Mouse (Mus musculus) right cerebral cortex, postnatal 14 days (tissue): ENCODE measurements around the gene Ipo11.
"Not testable (repeated sequence)": the region's sequence is repeated elsewhere in the genome, so short reads cannot be mapped to it uniquely, and the experiment has no call there.

Experiments used
- DNase-seq: peaks from one replicate; pipeline ENCODE4 v3.0.0; 2022

The Ipo11 gene

DNA sequence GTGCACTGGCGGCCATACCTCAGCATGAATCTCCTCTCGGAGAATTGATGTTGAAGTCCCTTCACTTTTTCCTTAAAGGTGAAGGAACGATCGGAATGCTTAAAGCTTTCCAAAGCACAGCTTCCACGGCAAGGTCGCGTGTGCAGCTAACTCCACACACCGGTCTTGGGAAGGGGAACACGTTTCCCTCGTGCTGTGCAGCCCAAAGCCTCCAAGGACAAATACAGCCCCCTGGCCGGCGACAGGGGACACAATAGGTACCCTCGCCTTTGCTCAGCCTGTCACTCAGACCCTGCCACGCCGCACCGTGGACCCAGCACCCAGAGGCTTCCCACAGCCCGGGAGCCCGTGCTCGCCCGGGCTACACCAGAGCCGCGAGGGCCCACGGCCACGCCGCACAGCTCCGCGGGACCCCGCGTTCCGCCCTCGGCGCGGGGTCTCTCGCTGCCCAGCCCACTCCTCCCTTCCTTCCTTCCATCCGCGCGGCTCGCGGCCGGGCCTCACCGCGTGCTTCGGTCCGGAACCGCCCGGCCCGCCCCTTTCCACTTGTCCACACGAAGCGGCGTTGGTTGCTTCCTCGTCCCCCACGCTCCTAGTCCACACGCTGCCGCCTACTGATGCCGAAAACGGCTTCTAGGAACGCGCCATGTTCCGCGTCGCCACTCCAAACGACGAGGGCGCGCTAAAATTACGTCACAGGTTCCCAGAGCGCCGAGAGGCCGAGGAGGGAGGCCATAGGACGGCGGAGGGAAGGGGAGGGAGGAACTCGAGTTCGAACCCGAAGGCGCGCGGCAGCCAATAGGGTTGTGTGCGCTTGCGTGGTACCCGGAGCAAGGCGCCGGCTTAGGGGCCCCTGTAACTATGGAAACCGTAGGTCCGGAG lies at the start of gene Ipo11:
TSS of gene Ipo11 (minus strand) at position 703 of the 882 bp plus-strand sequence.
- peak; percentile 95 for DNase-seq

DNA sequence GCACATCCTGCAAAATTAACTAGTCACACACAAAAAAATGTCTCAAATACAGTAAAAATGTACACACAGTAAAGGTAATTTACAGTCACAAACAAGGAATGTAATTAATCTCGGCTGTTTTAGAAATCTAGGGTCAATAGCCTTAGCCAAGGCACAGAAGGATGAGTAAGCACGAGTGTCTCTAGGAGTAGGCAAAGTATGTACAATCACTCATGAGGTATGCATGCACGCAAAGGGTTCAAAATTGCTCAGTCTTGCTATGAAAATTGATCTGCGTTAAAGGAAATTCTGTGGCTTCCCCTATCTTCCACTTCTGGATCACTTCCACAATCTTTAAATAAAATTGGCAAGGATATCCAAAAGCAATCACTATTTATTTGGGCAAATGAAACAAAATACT lies 24.7 kb upstream of the Ipo11 start:
- DNase-seq = no peak

- DNase-seq = no peak
These were observed 23.8 kb upstream of the Ipo11 start for GRCm38 (mm10) chr13:106960557-106960956.

DNA sequence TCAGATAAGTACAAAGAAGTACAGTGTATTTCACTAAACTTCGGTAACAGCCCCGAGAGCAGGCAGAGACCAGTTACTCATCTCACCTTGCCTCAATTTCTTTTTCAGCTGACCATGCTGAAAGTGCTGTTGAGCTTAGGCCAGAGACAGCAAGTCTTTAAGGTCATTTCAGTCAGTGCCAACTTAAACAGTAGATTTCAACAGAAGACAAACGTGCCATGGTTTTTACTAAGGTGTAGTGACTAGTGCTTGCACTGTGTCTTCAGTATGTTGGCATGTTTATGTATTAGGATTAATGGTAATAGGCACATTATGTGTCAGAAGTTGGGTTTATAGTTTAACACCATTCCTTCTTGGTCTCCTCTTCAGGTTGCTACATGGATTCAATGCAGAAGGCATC lies 21.5 kb upstream of the Ipo11 start:
- DNase-seq = no peak

- no peak for DNase-seq
These were observed 20.8 kb upstream of the Ipo11 start for GRCm38 (mm10) chr13:106957554-106957953.

DNA sequence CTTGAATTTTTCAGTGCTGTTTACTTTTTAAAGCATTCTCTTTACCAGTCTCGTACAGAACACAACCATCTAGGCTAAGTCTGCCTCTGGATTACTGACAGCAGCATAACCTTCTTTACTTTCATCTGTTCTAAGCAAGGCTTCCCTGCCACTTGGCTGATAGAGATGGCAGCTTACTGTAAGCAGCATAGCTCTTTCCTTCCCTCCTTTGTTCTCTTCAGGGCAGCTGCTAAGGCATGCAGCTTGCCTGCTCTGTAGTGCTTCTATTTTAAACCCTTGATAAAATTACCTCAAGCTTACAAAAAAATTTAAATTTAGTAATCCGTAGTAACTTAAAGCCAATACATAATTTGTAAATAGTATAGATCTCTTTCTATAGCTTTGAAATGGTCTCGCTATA lies 18.1 kb upstream of the Ipo11 start:
- DNase-seq = no peak

DNA sequence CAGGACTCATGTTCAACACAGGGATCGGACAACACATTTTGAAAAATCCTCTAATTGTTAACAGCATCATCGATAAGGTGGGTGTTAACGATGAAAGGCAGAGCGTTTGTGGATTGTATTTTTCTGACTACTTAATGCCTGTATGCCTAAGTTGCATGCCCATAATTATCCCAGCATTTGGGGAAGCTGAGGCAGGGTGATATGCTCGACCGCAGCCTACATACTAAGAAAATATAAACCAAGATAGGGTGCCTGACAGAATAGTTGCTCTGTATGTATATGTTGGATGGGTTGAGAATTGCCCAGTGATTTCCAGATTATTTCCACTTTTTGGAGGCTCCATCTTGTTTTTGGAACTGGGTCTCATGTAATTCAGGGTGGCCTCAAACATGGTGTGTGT lies 10.8 kb upstream of the Ipo11 start:
- no peak for DNase-seq

- peak; percentile 94 for DNase-seq
These were observed 10.1 kb upstream of the Ipo11 start, which contains the start of gene Dimt1 for GRCm38 (mm10) chr13:106946594-106947540. Gene Dimt1 (plus strand): TSS chr13:106947127.

DNA sequence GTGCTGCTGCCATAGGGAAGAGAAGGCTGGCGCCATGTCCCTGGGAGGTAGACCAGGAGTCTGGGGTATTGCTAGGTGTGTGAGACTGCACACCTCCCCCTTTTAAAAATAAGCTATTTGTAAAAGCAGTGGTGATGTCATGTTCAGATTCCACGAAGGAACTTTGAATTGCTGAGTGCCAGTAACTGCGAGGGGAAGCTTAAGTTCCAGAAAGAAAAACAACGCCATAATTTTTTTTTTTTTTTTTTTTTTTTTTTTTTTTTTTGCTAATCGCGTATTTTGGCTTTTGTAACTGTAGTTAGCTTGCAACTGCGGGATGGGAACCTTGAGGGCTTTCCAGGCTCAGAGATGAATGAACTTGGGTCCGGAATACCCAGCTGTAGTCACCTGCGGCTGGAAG lies 8.8 kb upstream of the Ipo11 start:
- DNase-seq = no peak

GRCm38 (mm10) chr13:106942721-106943120 lies 6.0 kb upstream of the Ipo11 start:
- no peak for DNase-seq

DNA sequence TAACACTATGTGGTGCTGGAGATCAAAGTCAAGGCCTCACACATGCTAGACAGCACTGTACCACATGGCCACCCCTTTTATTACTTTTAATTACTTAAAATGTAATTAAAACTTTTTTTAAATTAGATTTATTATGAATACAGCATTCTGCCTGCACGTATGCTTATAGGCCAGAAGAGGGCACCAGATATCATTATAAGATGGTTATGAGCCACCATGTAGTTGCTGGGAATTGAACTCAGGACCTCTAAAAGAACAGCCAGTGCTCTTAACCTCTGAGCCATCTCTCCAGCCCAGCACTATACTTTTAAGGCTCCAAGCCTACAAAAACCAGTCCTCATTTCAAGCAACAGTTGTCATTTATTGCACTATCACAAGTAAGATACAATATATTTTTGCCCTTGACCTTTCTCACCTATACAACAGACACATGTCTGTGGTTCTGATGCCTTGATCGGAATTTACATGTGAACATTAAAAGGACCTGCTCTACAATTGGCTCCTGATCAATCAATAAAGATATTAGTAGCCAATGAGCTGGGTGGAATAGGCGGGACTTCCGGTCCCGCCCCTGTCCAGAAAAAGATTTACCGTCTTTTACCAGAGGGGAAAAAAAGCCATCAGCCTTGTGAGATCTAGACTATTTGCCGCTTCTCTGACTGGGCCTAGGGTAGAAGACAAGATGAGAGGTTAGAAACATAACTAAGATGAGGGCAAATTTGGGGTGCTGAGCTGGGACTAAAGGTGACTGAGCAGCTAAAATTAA lies 4.6 kb upstream of the Ipo11 start:
- DNase-seq = no peak

DNA sequence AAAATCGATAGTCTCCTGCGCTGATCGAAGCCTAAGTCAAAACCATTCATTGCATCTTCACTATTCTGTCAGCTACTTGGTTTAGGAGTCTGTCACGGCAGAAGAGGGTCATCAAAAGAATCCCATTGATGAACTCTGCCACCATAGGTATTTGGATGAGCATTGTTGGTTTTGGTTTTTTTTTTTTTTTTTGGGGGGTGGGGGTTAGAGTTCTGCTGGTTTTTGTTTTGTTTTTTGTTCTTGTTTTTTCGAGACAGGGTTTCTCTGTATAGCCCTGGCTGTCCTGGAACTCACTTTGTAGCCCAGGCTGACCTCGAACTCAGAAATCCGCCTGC lies 347 bp upstream of the Ipo11 start:
- no peak for DNase-seq

GRCm38 (mm10) chr13:106935871-106936255 lies 895 bp downstream of the Ipo11 start:
- DNase-seq = no peak

GRCm38 (mm10) chr13:106929201-106929600 lies 7.6 kb downstream of the Ipo11 start:
- peak; percentile 10 for DNase-seq

DNA sequence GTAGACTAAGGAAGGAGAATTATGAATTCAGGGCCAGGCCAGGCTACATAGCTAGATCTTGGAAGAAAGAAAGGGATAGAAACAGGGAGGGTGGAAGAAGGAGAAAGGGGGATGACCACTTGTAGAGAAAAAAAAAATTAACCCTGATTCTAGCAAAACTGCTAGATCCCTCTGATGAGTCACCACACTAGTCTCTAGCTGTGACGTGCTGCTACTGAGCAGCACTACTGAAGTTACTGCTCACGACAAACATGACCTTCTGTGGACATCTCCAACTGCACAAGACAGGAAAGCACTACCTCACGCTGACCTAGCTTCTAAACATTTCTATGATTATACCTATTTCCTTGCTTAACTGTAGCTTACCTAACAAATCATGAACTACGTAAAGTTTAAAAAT lies 8.5 kb downstream of the Ipo11 start:
- DNase-seq = no peak

DNA sequence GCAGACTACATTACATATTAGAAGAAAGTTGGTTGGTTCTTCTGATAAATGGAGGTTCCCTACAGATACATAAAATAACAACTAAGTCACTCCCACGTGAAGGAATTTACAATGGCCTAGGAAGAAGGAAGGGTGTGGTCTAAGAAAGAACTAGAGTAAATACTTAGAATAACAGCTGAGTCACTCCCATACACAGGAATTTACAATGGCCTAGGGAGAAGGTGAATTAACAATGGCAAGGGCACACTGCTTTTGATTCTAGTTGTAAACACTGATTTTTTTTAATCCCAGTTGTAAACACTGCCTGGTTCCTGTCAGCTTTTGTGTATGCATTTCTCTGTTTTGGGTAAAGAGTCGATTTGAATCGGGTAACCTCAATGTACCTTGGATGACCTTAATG lies 10.8 kb downstream of the Ipo11 start:
- not testable (repeated sequence) for DNase-seq

DNA sequence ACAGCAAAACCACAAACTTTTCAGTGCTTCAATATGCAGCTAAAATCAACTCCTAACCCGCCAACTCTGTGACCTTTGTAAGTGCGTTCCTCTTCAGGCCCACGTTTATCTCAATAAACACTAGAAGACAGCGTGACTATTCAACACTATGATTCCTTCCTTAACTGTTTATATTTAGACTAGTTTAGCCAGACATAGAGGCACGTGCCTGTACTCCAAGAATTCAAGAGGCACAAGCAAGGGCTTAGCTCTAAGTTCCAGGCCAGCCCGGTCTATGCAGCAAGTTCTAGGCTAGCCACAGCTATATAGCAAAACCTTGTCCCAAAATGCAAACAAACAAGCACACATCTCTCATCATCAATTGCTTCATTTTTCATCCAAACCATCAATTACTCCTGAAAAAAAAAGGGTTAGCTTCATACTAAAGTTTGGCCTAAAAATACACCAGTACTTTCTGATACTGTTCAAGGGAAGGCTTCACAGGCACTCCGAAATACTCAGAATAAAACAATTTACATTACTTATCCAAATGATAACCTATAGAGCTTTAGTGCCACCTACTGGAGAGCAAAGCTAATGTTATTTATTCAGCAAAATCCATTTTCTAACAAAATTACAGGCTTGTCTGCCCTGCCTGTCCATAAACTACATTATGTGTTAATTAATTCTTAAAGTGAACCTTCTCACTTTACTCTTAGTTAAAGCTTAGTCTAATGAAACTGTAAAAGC lies 18.3 kb downstream of the Ipo11 start:
- no peak for DNase-seq

- no peak for DNase-seq
These were observed 23.5 kb downstream of the Ipo11 start for GRCm38 (mm10) chr13:106913125-106913736.

- no peak for DNase-seq
These were observed 26.7 kb downstream of the Ipo11 start for GRCm38 (mm10) chr13:106910096-106910495.

DNA sequence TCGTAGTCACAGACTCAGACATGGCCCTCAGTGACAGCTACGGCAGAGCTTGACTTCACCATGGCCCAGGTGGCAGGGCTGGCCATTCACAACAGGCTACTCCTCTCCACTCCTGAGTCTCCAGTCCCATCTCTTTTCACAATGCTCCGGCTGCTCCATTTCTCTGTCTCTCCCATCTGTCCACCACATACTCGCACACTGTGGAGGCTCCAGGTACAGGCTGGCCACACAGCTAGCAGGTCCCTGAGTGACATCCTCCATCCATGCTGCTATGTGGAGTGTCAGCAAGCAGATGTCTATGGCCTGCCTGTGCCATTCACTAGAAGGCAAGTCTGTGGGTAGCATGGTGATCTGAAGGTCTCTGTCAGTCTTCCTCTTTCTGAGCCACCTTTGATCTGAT lies 29.5 kb downstream of the Ipo11 start:
- DNase-seq = no peak

- not testable (repeated sequence) for DNase-seq
These were observed 31.6 kb downstream of the Ipo11 start for GRCm38 (mm10) chr13:106905154-106905553.

- no peak for DNase-seq
These were observed 32.1 kb downstream of the Ipo11 start for GRCm38 (mm10) chr13:106904637-106905036.
